Mouse (Mus musculus): Measurements from ENCODE around the gene Ptpn6. TPM values are rescaled to one million over a fixed set of nuclear protein-coding genes. Genes with fewer than 3 reads are reported as not detected.
A peak's percentile ranks its signal among the peaks of the same experiment; 100 is the strongest.

Gene Ptpn6
- total and polyA plus RNA-seq, 2 experiments from 2014 or later, result 2.3 to 3.2 TPM

- DNase-seq (ENCODE audit: low spot score), result no peak
- 75% methylated on average over 11 of the region's 11 CpGs for WGBS
- no peaks in the 10 kb centered on the region for H3K27me3 ChIP-seq (ENCODE audit: insufficient read depth, low read length)
- no peaks in the 10 kb centered on the region for H3K4me1 ChIP-seq (ENCODE audit: insufficient read depth, low read length)
- no peaks in the 10 kb centered on the region for H3K9me3 ChIP-seq (ENCODE audit: low read length)
- 0 out of 2 replicates have a peak overlapping the region, but pooled peaks have one; percentile 8 for H3K9ac ChIP-seq (replicated peaks; ENCODE audit: low read length, poor library complexity, severe bottlenecking)
- H3K4me3 ChIP-seq (ENCODE audit: low read depth, low read length), result no peak overlapping the region
- H3K4me2 ChIP-seq (ENCODE audit: low read depth, low read length, poor library complexity, severe bottlenecking), result no peak overlapping the region
- H3K36me3 ChIP-seq (ENCODE audit: insufficient read depth, low read length), result peaks cover 8% of the 10 kb centered on the region
- no peak for ATAC-seq (ENCODE audit: low FRiP score)
- no peak for TF ChIP-seq CTCF (IDR thresholded peaks at IDR 0.05)
- H3K27ac ChIP-seq (ENCODE audit: low read depth, low read length), result no peak overlapping the region
Measured at GRCm38 (mm10) chr6:124720904-124721303, 17.6 kb downstream of the Ptpn6 start.

GRCm38 (mm10) chr6:124719354-124719978 lies 19.0 kb downstream of the Ptpn6 start:
- TF ChIP-seq CTCF (IDR thresholded peaks at IDR 0.05), result no peak
- Histone ChIP-seq H3K4me1 (ENCODE audit: insufficient read depth, low read length) (no peaks in the 10 kb centered on the region), H3K4me2 (ENCODE audit: low read depth, low read length, poor library complexity, severe bottlenecking) (no peak overlapping the region), H3K27me3 (ENCODE audit: insufficient read depth, low read length) (no peaks in the 10 kb centered on the region), H3K4me3 (ENCODE audit: low read depth, low read length) (no peak overlapping the region), H3K36me3 (ENCODE audit: insufficient read depth, low read length) (peaks cover 21% of the 10 kb centered on the region), H3K9ac (replicated peaks; ENCODE audit: low read length, poor library complexity, severe bottlenecking) (no peak overlapping the region), H3K27ac (ENCODE audit: low read depth, low read length) (no peak overlapping the region), H3K9me3 (ENCODE audit: low read length) (no peaks in the 10 kb centered on the region)
- DNase-seq (ENCODE audit: low spot score), result no peak
- 79% methylated on average over 7 of the region's 7 CpGs for WGBS
- ATAC-seq (ENCODE audit: low FRiP score), result no peak

- DNase-seq (ENCODE audit: low spot score) (no peak), ATAC-seq (ENCODE audit: low FRiP score) (no peak)
- no peaks in the 10 kb centered on the region for H3K9me3 ChIP-seq (ENCODE audit: low read length)
- no peak overlapping the region for H3K4me2 ChIP-seq (ENCODE audit: low read depth, low read length, poor library complexity, severe bottlenecking)
- no peak overlapping the region for H3K27ac ChIP-seq (ENCODE audit: low read depth, low read length)
- no peak overlapping the region for H3K4me3 ChIP-seq (ENCODE audit: low read depth, low read length)
- H3K9ac ChIP-seq (replicated peaks; ENCODE audit: low read length, poor library complexity, severe bottlenecking), result no peak overlapping the region
- TF ChIP-seq CTCF (IDR thresholded peaks at IDR 0.05), result no peak
- H3K27me3 ChIP-seq (ENCODE audit: insufficient read depth, low read length), result no peaks in the 10 kb centered on the region
- peaks cover 21% of the 10 kb centered on the region for H3K36me3 ChIP-seq (ENCODE audit: insufficient read depth, low read length)
- WGBS, result 66% methylated on average over 15 of the region's 16 CpGs
- H3K4me1 ChIP-seq (ENCODE audit: insufficient read depth, low read length), result no peaks in the 10 kb centered on the region
Measured at GRCm38 (mm10) chr6:124718703-124719102, 19.8 kb downstream of the Ptpn6 start.

- Histone ChIP-seq H3K36me3 (ENCODE audit: insufficient read depth, low read length) (peaks cover 21% of the 10 kb centered on the region), H3K27me3 (ENCODE audit: insufficient read depth, low read length) (no peaks in the 10 kb centered on the region), H3K4me1 (ENCODE audit: insufficient read depth, low read length) (peaks cover 5% of the 10 kb centered on the region; the same call in 1 of the 2 replicates), H3K4me2 (ENCODE audit: low read depth, low read length, poor library complexity, severe bottlenecking) (no peak overlapping the region), H3K27ac (ENCODE audit: low read depth, low read length) (no peak overlapping the region), H3K9me3 (ENCODE audit: low read length) (no peaks in the 10 kb centered on the region), H3K9ac (replicated peaks; ENCODE audit: low read length, poor library complexity, severe bottlenecking) (no peak overlapping the region), H3K4me3 (ENCODE audit: low read depth, low read length) (no peak overlapping the region)
- no peak for TF ChIP-seq CTCF (IDR thresholded peaks at IDR 0.05)
- ATAC-seq (ENCODE audit: low FRiP score), result no peak
- no peak for DNase-seq (ENCODE audit: low spot score)
- 82% methylated on average over 13 of the region's 13 CpGs for WGBS
Measured at GRCm38 (mm10) chr6:124717968-124718367, 20.5 kb downstream of the Ptpn6 start.

GRCm38 (mm10) chr6:124716864-124717490 lies 21.5 kb downstream of the Ptpn6 start:
- peak; percentile 74 for TF ChIP-seq CTCF (IDR thresholded peaks at IDR 0.05)
- H3K4me1 ChIP-seq (ENCODE audit: insufficient read depth, low read length), result peaks cover 7% of the 10 kb centered on the region; the same call in 1 of the 2 replicates
- H3K4me3 ChIP-seq (ENCODE audit: low read depth, low read length), result no peak overlapping the region
- WGBS, result 60% methylated on average over 20 of the region's 20 CpGs
- peaks cover 21% of the 10 kb centered on the region for H3K36me3 ChIP-seq (ENCODE audit: insufficient read depth, low read length)
- H3K27ac ChIP-seq (ENCODE audit: low read depth, low read length), result no peak overlapping the region
- H3K9ac ChIP-seq (replicated peaks; ENCODE audit: low read length, poor library complexity, severe bottlenecking), result no peak overlapping the region
- DNase-seq (ENCODE audit: low spot score) (peak; percentile 76), ATAC-seq (ENCODE audit: low FRiP score) (no peak)
- H3K27me3 ChIP-seq (ENCODE audit: insufficient read depth, low read length), result no peaks in the 10 kb centered on the region
- H3K4me2 ChIP-seq (ENCODE audit: low read depth, low read length, poor library complexity, severe bottlenecking), result no peak overlapping the region
- no peaks in the 10 kb centered on the region for H3K9me3 ChIP-seq (ENCODE audit: low read length)

DNA sequence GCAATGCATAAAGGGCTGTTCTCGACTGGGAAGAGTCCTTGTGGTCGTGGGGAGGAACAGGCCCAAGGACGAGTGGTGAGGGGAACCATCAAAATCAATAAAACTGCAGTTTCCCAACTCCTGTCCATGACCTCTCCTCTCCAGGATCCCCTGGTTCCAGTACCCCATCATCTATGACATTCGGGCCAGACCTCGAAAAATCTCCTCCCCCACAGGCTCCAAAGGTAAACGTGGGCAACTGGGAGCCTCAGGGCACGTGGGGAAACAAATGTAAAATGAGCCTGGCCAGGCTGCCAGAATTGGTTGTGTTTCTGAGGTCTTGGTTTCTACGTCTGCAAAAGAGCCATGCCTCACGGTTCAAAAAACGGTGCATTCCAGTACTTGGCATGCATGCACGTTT lies 25.6 kb downstream of the Ptpn6 start:
- no peak for DNase-seq (ENCODE audit: low spot score)
- Histone ChIP-seq H3K27me3 (ENCODE audit: insufficient read depth, low read length) (no peaks in the 10 kb centered on the region), H3K4me1 (ENCODE audit: insufficient read depth, low read length) (peaks cover 14% of the 10 kb centered on the region; the same call in 1 of the 2 replicates), H3K4me2 (ENCODE audit: low read depth, low read length, poor library complexity, severe bottlenecking) (peak overlapping the region; percentile 93), H3K27ac (ENCODE audit: low read depth, low read length) (peak overlapping the region; percentile 73), H3K9ac (replicated peaks; ENCODE audit: low read length, poor library complexity, severe bottlenecking) (peak overlapping the region; percentile 79), H3K9me3 (ENCODE audit: low read length) (no peaks in the 10 kb centered on the region), H3K4me3 (ENCODE audit: low read depth, low read length) (peak overlapping the region; percentile 79), H3K36me3 (ENCODE audit: insufficient read depth, low read length) (peaks cover 21% of the 10 kb centered on the region)
- WGBS, result 23% methylated on average over 11 of the region's 11 CpGs
- ATAC-seq (ENCODE audit: low FRiP score), result no peak
- no peak for TF ChIP-seq CTCF (IDR thresholded peaks at IDR 0.05)
